Mouse (Mus musculus): ENCODE data around the gene Gorasp2. TPM values are rescaled to one million over a fixed set of nuclear protein-coding genes. Genes with fewer than 3 reads are reported as not detected.

Gorasp2 gene
- total RNA-seq, 1 experiment, result 55.2 TPM

DNA sequence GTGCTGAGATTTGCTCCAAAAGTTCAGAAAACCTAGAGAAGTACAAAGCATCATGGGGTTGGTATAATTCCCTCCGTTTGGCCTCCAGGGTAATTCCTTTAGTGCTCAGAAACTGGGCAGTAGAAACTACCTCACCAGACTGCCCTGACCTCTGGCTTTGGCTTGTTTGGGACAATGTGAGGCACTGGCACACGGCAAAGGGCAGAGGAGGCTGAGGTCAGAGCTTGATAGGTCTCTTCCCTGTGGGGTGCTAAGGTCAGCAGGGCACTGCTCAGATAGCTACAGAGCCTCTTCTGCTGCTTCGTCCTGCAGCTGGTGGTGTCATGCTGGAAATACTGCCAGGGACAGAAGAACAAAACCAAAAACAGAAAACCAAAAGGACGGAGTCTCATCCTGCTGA is 13.7 kb upstream of the Gorasp2 start:
- TF ChIP-seq HCFC1 (IDR thresholded peaks at IDR 0.05; ENCODE audit: borderline replicate concordance, insufficient read depth, low read length) (no peak), ZC3H11A (IDR thresholded peaks at IDR 0.05; ENCODE audit: borderline replicate concordance, low read depth, low read length) (no peak), ZNF384 (IDR thresholded peaks at IDR 0.05; ENCODE audit: low read depth, low read length) (no peak), CHD2 (IDR thresholded peaks at IDR 0.05; ENCODE audit: low read depth, low read length) (no peak), MAFK (IDR thresholded peaks at IDR 0.05; ENCODE audit: insufficient read depth, low read depth, low read length) (no peak)
- in situ Hi-C loops (cut with MboI; ENCODE audit: low sequenced_read_pairs in 2 of 2, unreplicated experiment in 2 of 2), result no loop called here
- H3K4me1 ChIP-seq (ENCODE audit: control insufficient read depth in 2 of 2, insufficient read depth in 2 of 2, low read length in 2 of 2, poor library complexity in 1 of 2), result no peaks in the 10 kb centered on the region

GRCm38 (mm10) chr2:70648271-70648670 is 13.1 kb upstream of the Gorasp2 start:
- Histone ChIP-seq H3K4me3 (ENCODE audit: insufficient read depth in 1 of 2, low read depth in 1 of 2, low read length in 2 of 2, poor library complexity in 1 of 2, severe bottlenecking in 1 of 2) (no peak overlapping the region), H3K4me1 (ENCODE audit: control insufficient read depth in 2 of 2, insufficient read depth in 2 of 2, low read length in 2 of 2, poor library complexity in 1 of 2) (no peaks in the 10 kb centered on the region), H3K36me3 (ENCODE audit: control insufficient read depth, insufficient read depth, low read length, poor library complexity, severe bottlenecking) (no peaks in the 10 kb centered on the region), H3K27ac (ENCODE audit: insufficient read depth, low read depth, low read length, poor library complexity, severe bottlenecking) (no peak overlapping the region), H3K9ac (ENCODE audit: insufficient read depth, low read depth, low read length, poor library complexity, severe bottlenecking) (no peak overlapping the region), H3K9me3 (ENCODE audit: control insufficient read depth, insufficient read depth, low read depth, low read length) (no peaks in the 10 kb centered on the region)
- in situ Hi-C loops (cut with MboI; ENCODE audit: low sequenced_read_pairs in 2 of 2, unreplicated experiment in 2 of 2), result no loop called here
- TF ChIP-seq MAFK (IDR thresholded peaks at IDR 0.05; ENCODE audit: insufficient read depth, low read depth, low read length), result no peak
- no peak for TF ChIP-seq HCFC1 (IDR thresholded peaks at IDR 0.05; ENCODE audit: borderline replicate concordance, insufficient read depth, low read length)
- no peak for TF ChIP-seq CHD2 (IDR thresholded peaks at IDR 0.05; ENCODE audit: low read depth, low read length)
- no peak for TF ChIP-seq ZC3H11A (IDR thresholded peaks at IDR 0.05; ENCODE audit: borderline replicate concordance, low read depth, low read length)
- no peak for TF ChIP-seq ZNF384 (IDR thresholded peaks at IDR 0.05; ENCODE audit: low read depth, low read length)
- no peak for DNase-seq (ENCODE audit: low read depth, low spot score)

More for the DNA sequence above, 13.7 kb upstream of the Gorasp2 start:
- no peaks in the 10 kb centered on the region for H3K36me3 ChIP-seq (ENCODE audit: control insufficient read depth, insufficient read depth, low read length, poor library complexity, severe bottlenecking)
- no peak overlapping the region for H3K27ac ChIP-seq (ENCODE audit: insufficient read depth, low read depth, low read length, poor library complexity, severe bottlenecking)
- no peak overlapping the region for H3K9ac ChIP-seq (ENCODE audit: insufficient read depth, low read depth, low read length, poor library complexity, severe bottlenecking)
- no peaks in the 10 kb centered on the region for H3K9me3 ChIP-seq (ENCODE audit: control insufficient read depth, insufficient read depth, low read depth, low read length)
- DNase-seq (ENCODE audit: low read depth, low spot score), result no peak
- no peak overlapping the region for H3K4me3 ChIP-seq (ENCODE audit: insufficient read depth in 1 of 2, low read depth in 1 of 2, low read length in 2 of 2, poor library complexity in 1 of 2, severe bottlenecking in 1 of 2)

DNA sequence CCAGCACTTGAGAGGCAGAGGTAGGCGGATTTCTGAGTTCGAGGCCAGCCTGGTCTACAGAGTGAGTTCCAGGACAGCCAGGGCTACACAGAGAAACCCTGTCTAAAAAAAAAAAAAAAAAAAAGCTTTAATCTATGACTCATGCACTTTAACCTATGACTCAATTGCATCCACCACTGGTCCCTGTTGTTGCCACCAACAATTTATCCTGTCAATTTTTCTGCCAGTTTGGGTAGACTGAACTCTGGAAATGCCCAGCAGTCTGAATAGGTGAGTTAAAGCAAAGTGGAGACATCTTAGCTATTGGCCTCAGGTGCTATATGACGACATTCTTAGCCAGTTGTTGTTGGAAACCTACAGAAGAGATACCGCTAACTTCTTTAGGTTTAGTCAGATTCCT is 11.9 kb upstream of the Gorasp2 start:
- in situ Hi-C loops (cut with MboI; ENCODE audit: low sequenced_read_pairs in 2 of 2, unreplicated experiment in 2 of 2), result no loop called here
- no peaks in the 10 kb centered on the region for H3K36me3 ChIP-seq (ENCODE audit: control insufficient read depth, insufficient read depth, low read length, poor library complexity, severe bottlenecking)
- H3K9ac ChIP-seq (ENCODE audit: insufficient read depth, low read depth, low read length, poor library complexity, severe bottlenecking), result no peak overlapping the region
- H3K4me3 ChIP-seq (ENCODE audit: insufficient read depth in 1 of 2, low read depth in 1 of 2, low read length in 2 of 2, poor library complexity in 1 of 2, severe bottlenecking in 1 of 2), result no peak overlapping the region
- no peak overlapping the region for H3K27ac ChIP-seq (ENCODE audit: insufficient read depth, low read depth, low read length, poor library complexity, severe bottlenecking)
- H3K9me3 ChIP-seq (ENCODE audit: control insufficient read depth, insufficient read depth, low read depth, low read length), result no peaks in the 10 kb centered on the region
- DNase-seq (ENCODE audit: low read depth, low spot score), result no peak
- H3K4me1 ChIP-seq (ENCODE audit: control insufficient read depth in 2 of 2, insufficient read depth in 2 of 2, low read length in 2 of 2, poor library complexity in 1 of 2), result no peaks in the 10 kb centered on the region
- TF ChIP-seq CHD2 (IDR thresholded peaks at IDR 0.05; ENCODE audit: low read depth, low read length) (no peak), MAFK (IDR thresholded peaks at IDR 0.05; ENCODE audit: insufficient read depth, low read depth, low read length) (no peak), ZC3H11A (IDR thresholded peaks at IDR 0.05; ENCODE audit: borderline replicate concordance, low read depth, low read length) (no peak), ZNF384 (IDR thresholded peaks at IDR 0.05; ENCODE audit: low read depth, low read length) (no peak), HCFC1 (IDR thresholded peaks at IDR 0.05; ENCODE audit: borderline replicate concordance, insufficient read depth, low read length) (no peak)

DNA sequence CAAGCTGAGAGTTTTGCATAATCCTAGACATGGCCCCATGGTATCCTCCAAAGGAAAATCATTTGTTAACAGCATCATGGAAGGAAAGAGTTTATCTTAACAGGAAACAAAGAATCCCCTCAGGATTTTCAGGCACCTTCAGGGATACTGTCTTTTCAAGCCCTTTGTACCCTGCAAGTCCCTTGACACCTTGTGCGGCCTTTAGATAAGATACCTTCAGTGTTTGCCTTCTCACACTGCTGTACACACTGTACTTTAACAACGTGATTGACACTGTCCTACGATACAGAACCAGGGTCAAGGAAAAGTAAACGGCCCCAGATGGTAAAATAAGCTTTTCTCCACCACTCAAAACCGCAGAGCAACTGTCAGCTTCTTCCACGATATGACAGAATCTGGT is 9.6 kb upstream of the Gorasp2 start:
- H3K9me3 ChIP-seq (ENCODE audit: control insufficient read depth, insufficient read depth, low read depth, low read length), result no peaks in the 10 kb centered on the region
- no peak overlapping the region for H3K27ac ChIP-seq (ENCODE audit: insufficient read depth, low read depth, low read length, poor library complexity, severe bottlenecking)
- in situ Hi-C loops (cut with MboI; ENCODE audit: low sequenced_read_pairs in 2 of 2, unreplicated experiment in 2 of 2), result no loop called here
- no peak overlapping the region for H3K4me3 ChIP-seq (ENCODE audit: insufficient read depth in 1 of 2, low read depth in 1 of 2, low read length in 2 of 2, poor library complexity in 1 of 2, severe bottlenecking in 1 of 2)
- H3K4me1 ChIP-seq (ENCODE audit: control insufficient read depth in 2 of 2, insufficient read depth in 2 of 2, low read length in 2 of 2, poor library complexity in 1 of 2), result no peaks in the 10 kb centered on the region
- no peaks in the 10 kb centered on the region for H3K36me3 ChIP-seq (ENCODE audit: control insufficient read depth, insufficient read depth, low read length, poor library complexity, severe bottlenecking)
- no peak overlapping the region for H3K9ac ChIP-seq (ENCODE audit: insufficient read depth, low read depth, low read length, poor library complexity, severe bottlenecking)
- no peak for DNase-seq (ENCODE audit: low read depth, low spot score)
- TF ChIP-seq ZNF384 (IDR thresholded peaks at IDR 0.05; ENCODE audit: low read depth, low read length) (no peak), HCFC1 (IDR thresholded peaks at IDR 0.05; ENCODE audit: borderline replicate concordance, insufficient read depth, low read length) (no peak), MAFK (IDR thresholded peaks at IDR 0.05; ENCODE audit: insufficient read depth, low read depth, low read length) (no peak), CHD2 (IDR thresholded peaks at IDR 0.05; ENCODE audit: low read depth, low read length) (no peak), ZC3H11A (IDR thresholded peaks at IDR 0.05; ENCODE audit: borderline replicate concordance, low read depth, low read length) (no peak)

GRCm38 (mm10) chr2:70657083-70657482 is 4.3 kb upstream of the Gorasp2 start:
- H3K36me3 ChIP-seq (ENCODE audit: control insufficient read depth, insufficient read depth, low read length, poor library complexity, severe bottlenecking), result no peaks in the 10 kb centered on the region
- no peak overlapping the region for H3K4me3 ChIP-seq (ENCODE audit: insufficient read depth in 1 of 2, low read depth in 1 of 2, low read length in 2 of 2, poor library complexity in 1 of 2, severe bottlenecking in 1 of 2)
- H3K9ac ChIP-seq (ENCODE audit: insufficient read depth, low read depth, low read length, poor library complexity, severe bottlenecking), result no peak overlapping the region
- no peaks in the 10 kb centered on the region for H3K9me3 ChIP-seq (ENCODE audit: control insufficient read depth, insufficient read depth, low read depth, low read length)
- no peaks in the 10 kb centered on the region for H3K4me1 ChIP-seq (ENCODE audit: control insufficient read depth in 2 of 2, insufficient read depth in 2 of 2, low read length in 2 of 2, poor library complexity in 1 of 2)
- H3K27ac ChIP-seq (ENCODE audit: insufficient read depth, low read depth, low read length, poor library complexity, severe bottlenecking), result no peak overlapping the region
- DNase-seq (ENCODE audit: low read depth, low spot score), result no peak
- in situ Hi-C loops (cut with MboI; ENCODE audit: low sequenced_read_pairs in 2 of 2, unreplicated experiment in 2 of 2), result no loop called here
- no peak for TF ChIP-seq MAFK (IDR thresholded peaks at IDR 0.05; ENCODE audit: insufficient read depth, low read depth, low read length)
- no peak for TF ChIP-seq HCFC1 (IDR thresholded peaks at IDR 0.05; ENCODE audit: borderline replicate concordance, insufficient read depth, low read length)
- TF ChIP-seq ZC3H11A (IDR thresholded peaks at IDR 0.05; ENCODE audit: borderline replicate concordance, low read depth, low read length), result no peak
- no peak for TF ChIP-seq ZNF384 (IDR thresholded peaks at IDR 0.05; ENCODE audit: low read depth, low read length)
- TF ChIP-seq CHD2 (IDR thresholded peaks at IDR 0.05; ENCODE audit: low read depth, low read length), result no peak

Data from ES-E14 (cell line).